Mouse (Mus musculus): Measurements from ENCODE around the gene Gm32687.
"Not testable (repeated sequence)": the region's sequence is repeated elsewhere in the genome, so short reads cannot be mapped to it uniquely, and the experiment has no call there.

Gene Gm32687

DNA sequence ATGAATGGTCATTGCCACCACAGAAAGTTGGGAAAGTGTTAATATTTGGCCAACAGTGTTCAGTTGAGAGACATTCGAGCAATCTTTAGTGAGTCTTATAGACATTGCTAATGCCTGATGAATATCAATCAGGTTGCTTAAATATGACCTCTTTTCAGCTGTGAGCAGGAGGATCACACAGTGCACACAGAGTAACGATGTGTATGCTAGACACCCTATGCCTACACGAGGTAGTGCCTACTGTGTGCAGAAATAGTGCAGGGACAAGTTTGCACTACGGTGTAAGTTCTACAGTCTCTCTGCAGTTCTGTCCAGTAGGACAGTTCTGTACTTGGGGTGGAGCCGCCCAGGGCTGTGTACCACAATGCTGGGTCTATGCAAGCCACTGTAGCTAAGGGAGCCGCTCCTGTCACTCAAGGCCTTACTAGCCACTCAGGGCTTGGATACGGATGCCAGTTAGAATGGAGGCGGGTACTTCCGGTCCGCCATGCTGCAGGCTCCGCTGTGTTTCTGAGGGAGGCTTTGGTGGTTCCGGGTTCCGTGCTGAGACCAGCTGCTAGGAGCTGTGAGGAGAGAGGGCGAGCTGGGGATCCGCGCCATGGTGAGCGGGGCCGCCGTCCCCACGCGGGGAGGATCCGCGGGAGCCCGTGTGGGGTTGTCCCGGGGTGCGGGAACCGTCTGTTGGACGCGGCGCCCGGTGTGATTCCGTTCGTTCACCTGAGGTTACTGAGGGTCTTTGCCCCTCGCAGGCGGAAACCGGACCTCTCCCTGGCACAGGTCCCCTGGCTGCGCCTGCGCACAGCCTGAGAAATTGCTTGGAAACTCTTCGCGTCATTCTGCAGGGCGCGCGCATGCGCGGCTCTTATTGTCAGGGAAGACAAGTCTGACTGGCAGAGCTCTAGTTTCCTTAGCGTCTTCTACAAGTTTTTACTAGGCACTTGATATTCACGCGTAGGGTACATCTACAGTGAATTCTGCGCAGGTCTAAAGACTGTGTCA lies at the start of gene Gm32687:
Gene Gm32687, plus strand, starts transcription at position 526 of the 999 bp plus-strand sequence.
- peak; percentile 1 to 3 for DNase-seq

- not testable (repeated sequence) for DNase-seq
These were observed 17.5 kb upstream of the Gm32687 start for GRCm38 (mm10) chr10:81846219-81846618.

DNA sequence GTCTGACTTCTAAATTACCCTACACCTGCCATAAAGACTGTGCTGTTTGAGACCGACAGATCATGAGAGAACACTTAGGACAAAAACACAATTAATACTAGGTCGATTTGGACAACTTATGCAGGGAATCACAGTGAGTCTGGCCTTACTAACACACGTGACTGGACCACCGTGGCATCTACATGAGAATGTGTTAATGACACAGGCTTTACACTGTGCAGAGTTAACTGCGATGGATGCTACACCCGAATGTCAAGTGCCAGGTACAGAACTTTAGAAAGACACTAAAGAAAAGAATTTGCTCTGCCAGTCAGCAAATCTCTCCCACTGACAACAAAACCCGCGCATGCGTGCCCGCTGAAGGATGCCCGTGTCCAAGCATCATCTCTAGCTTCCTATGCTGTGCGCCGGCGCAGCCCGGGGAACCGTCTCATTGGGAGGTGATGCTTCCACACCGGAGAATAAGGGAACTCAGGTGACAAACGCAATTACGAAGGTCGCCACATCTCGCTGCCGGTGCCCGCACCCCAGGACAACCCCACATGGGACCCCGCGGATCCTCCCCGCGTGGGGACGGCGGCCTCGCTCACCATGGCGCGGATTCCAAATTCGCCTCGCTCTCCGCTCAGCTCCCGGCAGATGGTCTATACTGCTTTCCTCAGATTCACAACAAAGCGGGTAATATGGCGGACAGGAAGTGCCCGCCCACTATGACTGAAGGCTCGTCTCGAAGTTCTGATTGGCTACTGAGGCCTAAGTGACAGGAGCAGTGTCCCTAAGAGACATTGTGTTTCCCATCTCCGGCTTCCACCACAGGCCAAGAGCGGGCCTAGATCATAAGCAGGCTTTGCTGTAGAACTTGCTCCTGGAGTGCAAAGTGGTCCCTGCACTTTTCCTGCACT lies 66.4 kb downstream of the Gm32687 start, which contains the start of gene Zfp781:
Gene Zfp781, minus strand, starts transcription at position 639 of the 902 bp plus-strand sequence.
- not testable (repeated sequence) for DNase-seq

Measured in spleen, adult 18-20 months (tissue).